Mouse (Mus musculus) T-cell, adult 66 days (primary cell): Measurements from ENCODE around the gene Vmn1r172. TPM values are rescaled to one million over a fixed set of nuclear protein-coding genes. Genes with fewer than 3 reads are reported as not detected.

Source experiments
- total RNA-seq, 2 experiments: library from RNA; stranded (reverse); gene quantifications; 3 replicates in 1 of 2; 4 replicates in 1 of 2; pipeline ENCODE4 v1.2.4; 2023

The Vmn1r172 gene
- total RNA-seq: not detected

DNA sequence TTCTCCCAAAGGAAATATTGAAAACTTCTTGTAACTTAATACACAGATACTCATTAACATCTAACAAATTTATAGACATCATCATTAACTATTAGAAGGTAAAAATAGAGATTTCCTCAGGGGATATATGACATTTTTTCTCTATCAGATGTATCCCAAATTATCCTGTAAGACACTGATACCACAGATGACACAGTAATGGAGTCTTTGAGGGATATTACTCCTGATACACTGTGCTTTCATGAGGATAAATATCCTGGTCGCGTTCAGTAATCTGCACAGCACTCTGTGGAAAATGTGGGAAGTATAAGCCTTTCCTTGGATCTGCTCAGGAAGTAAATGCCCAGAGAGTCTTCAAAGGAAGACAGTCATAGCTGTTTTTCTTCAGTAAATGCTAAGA is at the start of gene Vmn1r172:
Gene Vmn1r172 (plus strand): TSS at position 301 of the 400 bp plus-strand sequence.

GRCm38 (mm10) chr7:23630422-23630821 is 27.7 kb upstream of the Vmn1r172 start, which contains the start of gene Vmn1r171:
TSS of gene Vmn1r171 (plus strand) at chr7:23630722.

GRCm38 (mm10) chr7:23700403-23700802 is 42.3 kb downstream of the Vmn1r172 start, which contains the start of gene Vmn1r173:
TSS of gene Vmn1r173 (plus strand) at chr7:23700703.

Other genes with a start within 250 kb of the Vmn1r172 start
- not detected for gene Vmn1r167, start 151.1 kb upstream of the Vmn1r172 start, total RNA-seq
- gene Vmn1r168, start 118.6 kb upstream of the Vmn1r172 start, total RNA-seq: not detected
- gene Vmn1r169, start 82.8 kb upstream of the Vmn1r172 start, total RNA-seq: not detected
- gene Vmn1r170, start 52.1 kb upstream of the Vmn1r172 start, total RNA-seq: not detected
- gene Vmn1r171, start 27.6 kb upstream of the Vmn1r172 start, total RNA-seq: not detected
- not detected for gene Vmn1r173, start 42.4 kb downstream of the Vmn1r172 start, total RNA-seq
- gene Vmn1r174, start 94.0 kb downstream of the Vmn1r172 start, total RNA-seq: not detected
- gene Vmn1r175, start 152.3 kb downstream of the Vmn1r172 start, total RNA-seq: not detected
- not detected for gene Vmn1r176, start 179.1 kb downstream of the Vmn1r172 start, total RNA-seq
- gene Vmn1r177, start 208.1 kb downstream of the Vmn1r172 start, total RNA-seq: not detected
- not detected for gene Vmn1r178, start 233.7 kb downstream of the Vmn1r172 start, total RNA-seq